ENCODE assay signal across 18 mouse cellular contexts in the genomic region with DNA sequence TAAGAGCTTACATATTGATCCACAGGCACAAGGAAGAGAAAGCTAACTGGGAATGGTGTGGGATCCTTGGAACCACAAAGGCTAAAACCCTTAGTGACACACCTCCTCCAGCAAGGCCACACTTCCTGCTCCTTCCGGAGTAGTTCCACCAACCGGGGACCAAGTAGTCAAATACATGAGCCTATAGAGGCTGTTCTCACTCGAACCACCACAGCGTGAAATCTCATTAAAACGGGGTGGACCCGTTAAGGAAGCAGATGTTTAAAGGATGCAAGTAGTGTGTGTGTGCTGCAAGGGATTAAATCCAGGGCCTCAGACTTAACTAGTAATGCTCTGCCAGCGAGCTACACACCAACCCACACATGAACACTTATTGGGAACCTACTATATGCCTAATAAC. TPM values are rescaled to one million over a fixed set of nuclear protein-coding genes. Genes with fewer than 3 reads are reported as not detected.
DNase-seq lines count a peak whose midpoint lies in the region; ATAC-seq and TF ChIP-seq lines count a peak whose summit lies in the region.
"Had no signal": no experiment of that assay in that cellular context is flagged by ENCODE, and none has a peak within 500 bp of the region (broad histone marks: within the 10 kb centered on the region; RNA-seq: fewer than 3 reads in every experiment).

No protein-coding gene starts in this region.

- TF ChIP-seq POLR2A in brain, embryonic 14.5 days (IDR thresholded peaks at IDR 0.05; ENCODE audit: borderline replicate concordance, extremely low read depth, insufficient read depth, insufficient read length, poor library complexity, severe bottlenecking), result no peak

- no peaks in the 10 kb centered on the region for H3K36me3 ChIP-seq in hindbrain, embryonic 10.5 days
- no peaks in the 10 kb centered on the region for H3K36me3 ChIP-seq in hindbrain, embryonic 11.5 days (ENCODE audit: control insufficient read depth, insufficient read depth, low read length)
- no peaks in the 10 kb centered on the region for H3K36me3 ChIP-seq in limb, embryonic 11.5 days (ENCODE audit: control insufficient read depth, insufficient read depth, low read length)
- H3K36me3 ChIP-seq in kidney, embryonic 16.5 days (ENCODE audit: insufficient read depth, low read length), result no peaks in the 10 kb centered on the region
- H3K36me3 ChIP-seq: forebrain, embryonic 12.5 days; heart, embryonic 10.5 days; kidney, embryonic 15.5 days; neural tube, embryonic 12.5 days had no signal

- H3K9ac ChIP-seq in hindbrain, embryonic 11.5 days (ENCODE audit: low read depth, low read length), result no peak overlapping the region
- H3K9ac ChIP-seq in limb, embryonic 11.5 days (ENCODE audit: low read length), result no peak overlapping the region
- no peak overlapping the region for H3K9ac ChIP-seq in kidney, embryonic 16.5 days (replicated peaks; ENCODE audit: low read length)
- H3K9ac ChIP-seq: forebrain, embryonic 12.5 days; kidney, embryonic 15.5 days; neural tube, embryonic 12.5 days had no signal

- 51% methylated on average over 7 of the region's 7 CpGs for WGBS in hindbrain, embryonic 10.5 days
- 47% methylated on average over 7 of the region's 7 CpGs for WGBS in hindbrain, embryonic 11.5 days
- 34% methylated on average over 7 of the region's 7 CpGs for WGBS in limb, embryonic 11.5 days
- WGBS in kidney, embryonic 16.5 days, result 54% methylated on average over 7 of the region's 7 CpGs

- no peak overlapping the region for H3K4me3 ChIP-seq in hindbrain, embryonic 10.5 days
- H3K4me3 ChIP-seq in hindbrain, embryonic 11.5 days (ENCODE audit: low read depth, low read length), result no peak overlapping the region
- H3K4me3 ChIP-seq in limb, embryonic 11.5 days (ENCODE audit: low read depth, low read length), result no peak overlapping the region
- H3K4me3 ChIP-seq in kidney, embryonic 16.5 days (ENCODE audit: low read length), result no peak overlapping the region
- H3K4me3 ChIP-seq: forebrain, embryonic 12.5 days; heart, embryonic 10.5 days; kidney, embryonic 15.5 days; left cerebral cortex, adult 2 months; neural tube, embryonic 12.5 days had no signal

- TF ChIP-seq CTCF in brain, embryonic 14.5 days (IDR thresholded peaks at IDR 0.05; ENCODE audit: borderline replicate concordance, extremely low read depth, insufficient read depth, insufficient read length), result no peak

- DNase-seq in hindbrain, embryonic 10.5 days (ENCODE audit: low spot score), result no peak
- no peak for DNase-seq in hindbrain, embryonic 11.5 days (ENCODE audit: low spot score)
- DNase-seq in R1 (ENCODE audit: low read depth, low spot score), result peak; percentile 61
- DNase-seq in brain, embryonic 14.5 days (ENCODE audit: low read depth), result peak; percentile 13
- DNase-seq in limb, embryonic 11.5 days (ENCODE audit: low spot score), result peak; percentile 34
- DNase-seq in layer of hippocampus, adult 18-20 months (ENCODE audit: low spot score in 2 of 2), result no peak
- DNase-seq: adrenal gland, postnatal 14 days; cerebellum, adult 11 months; cerebellum, adult 9-11 months; kidney, adult 11 months; thymus, postnatal 25 days had no signal

- H3K4me2 ChIP-seq in hindbrain, embryonic 11.5 days (replicated peaks; ENCODE audit: low read depth, low read length), result no peak overlapping the region
- no peak overlapping the region for H3K4me2 ChIP-seq in limb, embryonic 11.5 days (ENCODE audit: low read depth, severe bottlenecking)
- H3K4me2 ChIP-seq in kidney, embryonic 16.5 days (replicated peaks; ENCODE audit: low read depth, low read length), result no peak overlapping the region
- H3K4me2 ChIP-seq: forebrain, embryonic 12.5 days; kidney, embryonic 15.5 days; neural tube, embryonic 12.5 days had no signal

- H3K4me1 ChIP-seq in hindbrain, embryonic 10.5 days (replicated peaks), result peaks cover 10% of the 10 kb centered on the region; the same call in 1 of the 2 replicates
- no peaks in the 10 kb centered on the region for H3K4me1 ChIP-seq in hindbrain, embryonic 11.5 days (replicated peaks; ENCODE audit: control insufficient read depth, insufficient read depth, low read length)
- no peaks in the 10 kb centered on the region for H3K4me1 ChIP-seq in limb, embryonic 11.5 days (ENCODE audit: control insufficient read depth, insufficient read depth, low read length)
- 0 out of 2 replicates have a peak, but pooled peaks cover 3% of the 10 kb centered on the region for H3K4me1 ChIP-seq in kidney, embryonic 16.5 days (ENCODE audit: insufficient read depth, low read length)
- H3K4me1 ChIP-seq: heart, embryonic 10.5 days; kidney, embryonic 15.5 days; neural tube, embryonic 12.5 days had no signal

- no peaks in the 10 kb centered on the region for H3K27me3 ChIP-seq in hindbrain, embryonic 10.5 days (ENCODE audit: insufficient read depth, poor library complexity, severe bottlenecking)
- no peaks in the 10 kb centered on the region for H3K27me3 ChIP-seq in hindbrain, embryonic 11.5 days (ENCODE audit: control insufficient read depth, insufficient read depth, low read length)
- H3K27me3 ChIP-seq in limb, embryonic 11.5 days (ENCODE audit: control insufficient read depth, insufficient read depth, low read length), result no peaks in the 10 kb centered on the region
- no peaks in the 10 kb centered on the region for H3K27me3 ChIP-seq in kidney, embryonic 16.5 days (ENCODE audit: insufficient read depth, low read length)
- H3K27me3 ChIP-seq: kidney, embryonic 15.5 days; neural tube, embryonic 12.5 days had no signal

- ATAC-seq in hindbrain, embryonic 11.5 days (ENCODE audit: low FRiP score), result no peak
- ATAC-seq in limb, embryonic 11.5 days (ENCODE audit: insufficient number of reproducible peaks, low FRiP score, low TSS enrichment, low read depth), result no peak
- ATAC-seq in kidney, embryonic 16.5 days (ENCODE audit: low FRiP score, low TSS enrichment), result no peak

- no peaks in the 10 kb centered on the region for H3K9me3 ChIP-seq in hindbrain, embryonic 10.5 days
- H3K9me3 ChIP-seq in hindbrain, embryonic 11.5 days (ENCODE audit: control insufficient read depth, low read length), result no peaks in the 10 kb centered on the region
- H3K9me3 ChIP-seq in limb, embryonic 11.5 days (ENCODE audit: control insufficient read depth, low read length), result no peaks in the 10 kb centered on the region
- H3K9me3 ChIP-seq in kidney, embryonic 16.5 days (ENCODE audit: low read length), result no peaks in the 10 kb centered on the region
- H3K9me3 ChIP-seq: forebrain, embryonic 12.5 days; heart, embryonic 10.5 days; kidney, embryonic 15.5 days; neural tube, embryonic 12.5 days had no signal

- H3K27ac ChIP-seq in hindbrain, embryonic 10.5 days, result peak overlapping the region; percentile 0; the same call in 1 of the 2 replicates
- H3K27ac ChIP-seq in hindbrain, embryonic 11.5 days (ENCODE audit: low read depth, low read length), result no peak overlapping the region
- 0 out of 2 replicates have a peak overlapping the region, but pooled peaks have one; percentile 4 for H3K27ac ChIP-seq in limb, embryonic 11.5 days (replicated peaks; ENCODE audit: low read depth, low read length)
- no peak overlapping the region for H3K27ac ChIP-seq in kidney, embryonic 16.5 days (ENCODE audit: low read length)
- H3K27ac ChIP-seq: forebrain, embryonic 12.5 days; heart, embryonic 10.5 days; kidney, embryonic 15.5 days; left cerebral cortex, adult 2 months; macrophage; neural tube, embryonic 12.5 days had no signal

RNA-seq across cellular contexts. Expression of a gene that starts 27.8 kb away (rescaled TPM):
- polyA plus RNA-seq in hindbrain, embryonic 10.5 days (2016; fragmentation: Nextera tagmentation; extraction: Ambion mirVana), result 68.9 and 83.0 TPM in 2 replicates
- polyA plus RNA-seq in hindbrain, embryonic 11.5 days (2014; fragmentation: Nextera tagmentation; extraction: Ambion mirVana), result 61.6 and 66.0 TPM in 2 replicates
- polyA plus RNA-seq in brain, embryonic 14.5 days (2012; rRNA removed), result 17.2 and 19.2 TPM in 2 replicates
- polyA plus RNA-seq in limb, embryonic 11.5 days (2014; fragmentation: Nextera tagmentation; extraction: Ambion mirVana), result 102 and 106 TPM in 2 replicates
- polyA plus RNA-seq in kidney, embryonic 16.5 days (2015; fragmentation: Nextera tagmentation; extraction: Ambion mirVana), result 90.4 and 93.7 TPM in 2 replicates
- total RNA-seq in layer of hippocampus, adult 18-20 months (2021), result 1 to 10 TPM; 1.0 to 3.6 TPM

Comparison
In these comparisons a context has a peak if more than half of its experiments do, and no peak if none do; other contexts are left out.
1. H3K27ac ChIP-seq: peak in hindbrain, embryonic 10.5 days (single experiment) and limb, embryonic 11.5 days (single experiment); none in hindbrain, embryonic 11.5 days (single experiment) and kidney, embryonic 16.5 days (single experiment).
2. DNase-seq: peak in R1 (single experiment), brain, embryonic 14.5 days (single experiment) and limb, embryonic 11.5 days (single experiment); none in hindbrain, embryonic 10.5 days (single experiment), hindbrain, embryonic 11.5 days (single experiment) and layer of hippocampus, adult 18-20 months (0 of 2).